Mouse (Mus musculus): ENCODE results near the gene Clpb.

- TF ChIP-seq POLR2A (IDR thresholded peaks at IDR 0.05; ENCODE audit: low read depth, low read length) = no peak
- TF ChIP-seq CTCF (IDR thresholded peaks at IDR 0.05; ENCODE audit: borderline replicate concordance, insufficient read depth, low read length) = no peak
Measured at GRCm38 (mm10) chr7:101739602-101740001, 76.2 kb downstream of the Clpb start.

Measured in embryonic fibroblast, embryonic 13.5 days (primary cell).